Mouse (Mus musculus) forebrain, embryonic 10.5 days (tissue): ENCODE data around the gene Rwdd4a. TPM values are rescaled to one million over a fixed set of nuclear protein-coding genes. Genes with fewer than 3 reads are reported as not detected.

Source experiments
- DNase-seq: peaks from one replicate; pipeline ENCODE4 v3.0.0-alpha.2; 2017; ENCODE audit warnings: low spot score; ENCODE audit errors: extremely low spot score
- H3K27ac ChIP-seq: fragments of 300-500 bp; sonication (generic); 2 replicates; pipeline ENCODE4 v1.5.1; 2016; ENCODE audit warnings: mild to moderate bottlenecking
- H3K27me3 ChIP-seq: fragments of 300-500 bp; sonication (generic); 2 replicates; pipeline ENCODE4 v1.6.1; 2016; ENCODE audit warnings: mild to moderate bottlenecking; ENCODE audit not compliant: poor library complexity, severe bottlenecking
- H3K36me3 ChIP-seq: fragments of 300-500 bp; sonication (generic); replicated peaks from 2 replicates; pipeline ENCODE4 v1.6.1; 2016; ENCODE audit warnings: mild to moderate bottlenecking, moderate library complexity
- H3K4me1 ChIP-seq: fragments of 300-500 bp; sonication (generic); 2 replicates; pipeline ENCODE4 v1.6.1; 2016
- H3K4me3 ChIP-seq: fragments of 300-500 bp; sonication (generic); 2 replicates; pipeline ENCODE4 v1.5.1; 2016; ENCODE audit warnings: mild to moderate bottlenecking, moderate library complexity
- H3K9me3 ChIP-seq: fragments of 300-500 bp; sonication (generic); 2 replicates; pipeline ENCODE4 v1.6.1; 2016; ENCODE audit warnings: mild to moderate bottlenecking, moderate library complexity
- WGBS: fragments of 180-500 bp; shearing (Covaris S2); methylation state at CpG from one replicate; pipeline ENCODE4 v1.1.7; 2016; 5-methylcytosine and 5-hydroxymethylcytosine counted together
- polyA plus RNA-seq: library from polyadenylated mRNA; unstranded; fragments of >200 nt; fragmentation: Nextera tagmentation; extraction: Ambion mirVana; gene quantifications from 2 replicates; pipeline ENCODE4 v1.2.1, GENCODE M21; 2016

Gene Rwdd4a
- polyA plus RNA-seq, 1 experiment from 2014 or later, result 54.0 TPM

DNA sequence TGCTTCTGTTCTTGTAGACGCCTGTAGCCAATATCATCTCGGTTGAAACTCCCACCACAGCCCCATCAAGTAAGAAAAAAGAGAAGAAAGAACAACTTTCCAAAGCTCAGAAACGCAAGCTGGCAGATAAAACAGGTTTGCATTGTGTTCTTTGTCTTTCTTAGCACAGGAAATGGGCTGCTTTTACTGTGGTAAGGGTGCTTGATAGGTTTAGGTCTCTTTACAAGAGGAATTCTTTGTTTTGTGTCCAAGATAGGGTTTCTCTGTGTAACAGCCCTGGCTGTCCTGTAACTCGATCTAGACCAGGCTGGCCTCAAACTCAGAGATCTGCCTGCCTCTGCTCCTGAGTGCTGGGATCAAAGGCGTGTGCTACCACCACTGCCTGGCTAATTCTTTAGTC lies 10.6 kb downstream of the Rwdd4a start:
- no peaks in the 10 kb centered on the region for H3K27me3 ChIP-seq
- H3K4me1 ChIP-seq, result no peaks in the 10 kb centered on the region
- 96% methylated on average over 5 of the region's 5 CpGs for WGBS
- H3K4me3 ChIP-seq, result no peak overlapping the region
- peaks cover 86% of the 10 kb centered on the region for H3K36me3 ChIP-seq
- peaks cover 6% of the 10 kb centered on the region; the same call in 1 of the 2 replicates for H3K9me3 ChIP-seq
- no peak overlapping the region for H3K27ac ChIP-seq
- DNase-seq, result no peak

DNA sequence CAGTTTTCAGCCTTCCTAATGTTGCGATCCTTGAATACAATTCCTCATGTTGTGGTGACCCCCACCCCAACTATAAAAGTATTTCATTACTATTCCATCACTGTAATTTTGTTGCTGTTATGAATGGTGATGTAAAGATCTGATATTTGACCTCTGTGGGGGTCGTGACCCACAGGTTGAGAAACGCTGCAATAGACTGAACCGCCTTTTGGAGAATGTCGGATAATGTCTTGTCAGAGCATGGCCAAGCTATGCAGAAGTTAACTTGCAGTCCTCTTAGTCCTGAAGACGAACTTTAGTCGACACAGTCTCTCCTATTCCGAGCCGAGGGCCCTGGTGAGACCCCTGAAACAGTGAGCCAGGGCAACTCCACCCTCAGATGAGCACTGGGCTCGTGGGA lies 13.6 kb downstream of the Rwdd4a start:
- Histone ChIP-seq H3K9me3 (peaks cover 6% of the 10 kb centered on the region; the same call in 1 of the 2 replicates), H3K4me3 (no peak overlapping the region), H3K27me3 (no peaks in the 10 kb centered on the region), H3K4me1 (no peaks in the 10 kb centered on the region), H3K27ac (no peak overlapping the region), H3K36me3 (peaks cover 94% of the 10 kb centered on the region)
- 93% methylated on average over 10 of the region's 10 CpGs for WGBS
- no peak for DNase-seq

DNA sequence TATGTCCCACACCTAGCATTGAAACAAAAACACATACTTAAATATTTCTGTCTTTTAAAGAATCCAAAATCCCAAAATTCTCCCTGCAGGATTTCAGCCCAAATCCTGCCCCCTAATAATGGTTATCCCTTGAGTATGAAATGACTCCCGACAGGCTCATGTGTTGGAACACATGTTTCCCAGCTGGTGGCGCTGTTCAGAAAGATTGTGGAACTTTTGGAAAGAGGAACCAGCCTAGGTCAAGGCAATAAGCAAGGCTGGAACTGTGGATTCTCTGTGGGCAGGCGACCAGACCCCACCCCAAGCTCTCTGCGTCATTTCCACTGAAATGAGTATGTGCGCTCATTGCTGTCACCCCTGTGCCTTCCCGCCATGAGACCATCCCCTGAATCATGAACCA lies 20.1 kb downstream of the Rwdd4a start:
- no peaks in the 10 kb centered on the region; the same call in 1 of the 2 replicates for H3K9me3 ChIP-seq
- H3K4me1 ChIP-seq, result no peaks in the 10 kb centered on the region; the same call in 1 of the 2 replicates
- no peak overlapping the region for H3K4me3 ChIP-seq
- no peaks in the 10 kb centered on the region for H3K27me3 ChIP-seq
- WGBS, result 86% methylated on average over 6 of the region's 6 CpGs
- peaks cover 44% of the 10 kb centered on the region for H3K36me3 ChIP-seq
- DNase-seq, result no peak
- H3K27ac ChIP-seq, result no peak overlapping the region

DNA sequence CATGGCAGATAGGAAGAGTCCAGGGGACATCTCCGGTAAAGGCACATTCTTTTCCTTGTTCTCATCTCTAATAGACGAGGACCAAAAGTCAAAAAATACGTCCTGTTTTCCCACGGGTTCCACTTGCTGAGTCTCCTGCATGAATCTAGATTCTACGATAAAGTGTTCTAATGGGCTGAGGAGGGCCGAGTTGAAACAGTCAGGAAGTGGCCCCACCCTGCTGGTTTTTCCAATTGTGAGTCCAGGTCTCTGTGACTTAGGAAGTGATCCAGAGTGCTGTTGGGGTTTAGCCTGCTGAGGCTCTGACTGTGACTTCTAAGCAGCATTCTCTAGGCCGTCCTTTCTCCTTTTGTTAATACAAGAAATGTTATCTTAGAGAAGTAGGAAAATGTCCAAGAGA lies 23.0 kb downstream of the Rwdd4a start:
- Histone ChIP-seq H3K9me3 (no peaks in the 10 kb centered on the region), H3K27me3 (no peaks in the 10 kb centered on the region), H3K36me3 (peaks cover 16% of the 10 kb centered on the region), H3K27ac (no peak overlapping the region), H3K4me1 (no peaks in the 10 kb centered on the region; the same call in 1 of the 2 replicates), H3K4me3 (no peak overlapping the region)
- no peak for DNase-seq
- 89% methylated on average over 7 of the region's 7 CpGs for WGBS

DNA sequence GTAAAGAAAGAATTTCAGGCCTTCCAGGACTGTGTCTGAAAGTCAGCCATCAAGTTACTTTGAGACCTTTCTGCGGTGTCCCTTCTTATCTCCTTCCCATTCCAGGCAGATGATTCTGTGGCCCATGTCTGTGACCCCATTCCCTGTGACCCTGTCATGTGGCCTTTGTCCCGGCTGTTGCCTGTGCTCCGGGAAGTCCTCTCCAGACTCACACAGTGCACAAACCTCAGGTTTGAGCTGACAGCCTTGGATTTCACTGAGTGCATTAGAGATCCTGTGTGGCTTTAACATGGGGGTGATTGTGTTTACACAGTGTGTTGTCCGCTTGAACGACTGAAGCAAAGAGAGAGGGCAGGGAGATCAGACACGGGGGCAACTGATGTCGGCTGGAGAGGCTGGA lies 24.8 kb downstream of the Rwdd4a start:
- H3K27ac ChIP-seq, result no peak overlapping the region
- H3K4me1 ChIP-seq, result no peaks in the 10 kb centered on the region; the same call in 1 of the 2 replicates
- peaks cover 7% of the 10 kb centered on the region for H3K36me3 ChIP-seq
- no peaks in the 10 kb centered on the region for H3K9me3 ChIP-seq
- WGBS, result 62% methylated on average over 7 of the region's 7 CpGs
- H3K27me3 ChIP-seq, result no peaks in the 10 kb centered on the region
- H3K4me3 ChIP-seq, result no peak overlapping the region
- DNase-seq, result no peak

DNA sequence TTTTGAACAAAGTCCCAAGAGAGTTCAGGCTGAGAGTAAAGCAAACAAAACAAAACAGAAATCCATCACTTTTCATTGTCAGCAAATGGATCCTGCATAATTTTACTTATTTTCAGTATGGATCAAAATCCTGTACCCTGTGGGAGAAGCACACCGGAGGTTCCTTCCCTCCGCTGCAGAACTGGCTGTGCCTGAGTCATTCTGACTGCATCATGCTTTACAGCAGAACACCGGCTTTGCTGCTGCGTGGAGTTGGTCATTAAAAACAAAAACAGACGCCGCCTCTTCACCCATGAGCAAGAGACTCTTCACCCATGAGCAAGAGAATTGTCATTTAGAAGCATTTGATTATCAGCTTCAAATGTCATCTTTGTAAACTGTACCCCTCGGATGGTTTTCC lies 27.3 kb downstream of the Rwdd4a start:
- no peak overlapping the region for H3K27ac ChIP-seq
- no peaks in the 10 kb centered on the region; the same call in 1 of the 2 replicates for H3K4me1 ChIP-seq
- no peaks in the 10 kb centered on the region for H3K27me3 ChIP-seq
- no peaks in the 10 kb centered on the region for H3K36me3 ChIP-seq
- 90% methylated on average over 7 of the region's 7 CpGs for WGBS
- no peak overlapping the region for H3K4me3 ChIP-seq
- 0 out of 2 replicates have a peak, but pooled peaks cover 3% of the 10 kb centered on the region for H3K9me3 ChIP-seq
- DNase-seq, result no peak

DNA sequence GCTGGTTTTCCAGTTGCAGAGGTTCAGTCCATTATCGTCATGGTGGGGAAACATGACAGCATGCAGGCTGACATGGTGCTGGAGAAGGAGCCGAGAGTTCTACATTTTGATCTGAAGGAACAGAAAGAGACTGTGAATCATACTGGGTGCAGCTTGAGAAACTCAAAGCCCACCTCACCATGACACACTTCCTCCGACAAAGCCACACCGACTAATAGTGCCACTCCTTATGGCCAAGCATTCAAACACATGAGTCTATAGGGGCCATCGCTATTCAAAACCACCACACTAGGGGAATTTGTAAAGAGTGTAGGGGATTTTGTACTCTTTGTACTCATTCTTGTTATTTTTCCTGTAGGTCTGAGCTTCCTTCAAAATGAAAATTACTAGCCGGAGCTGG lies 33.1 kb downstream of the Rwdd4a start:
- Histone ChIP-seq H3K27ac (no peak overlapping the region), H3K4me3 (no peak overlapping the region), H3K27me3 (no peaks in the 10 kb centered on the region), H3K36me3 (no peaks in the 10 kb centered on the region), H3K4me1 (no peaks in the 10 kb centered on the region), H3K9me3 (0 out of 2 replicates have a peak, but pooled peaks cover 3% of the 10 kb centered on the region)
- no peak for DNase-seq
- WGBS, result 88% methylated on average over 6 of the region's 6 CpGs

DNA sequence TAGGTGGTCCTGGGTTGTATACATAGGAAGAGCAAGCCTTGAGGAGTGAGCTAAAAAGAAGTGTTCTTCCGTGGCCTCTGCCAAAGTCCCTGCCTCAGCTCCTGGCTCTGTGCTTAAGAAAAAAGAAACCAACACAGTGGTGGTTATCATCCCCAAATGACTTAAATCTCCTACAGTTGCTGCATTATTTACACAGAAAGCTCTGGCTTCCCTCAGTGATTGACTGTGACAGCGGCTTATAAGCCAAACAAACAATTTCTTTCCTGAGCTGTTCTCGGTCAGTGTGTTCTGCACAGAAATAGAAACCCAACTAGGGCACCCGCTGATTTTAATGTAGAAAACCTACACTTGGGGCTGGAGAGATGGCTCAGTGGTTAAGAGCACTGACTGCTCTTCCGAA lies 34.6 kb downstream of the Rwdd4a start:
- no peak overlapping the region for H3K27ac ChIP-seq
- H3K9me3 ChIP-seq, result 0 out of 2 replicates have a peak, but pooled peaks cover 3% of the 10 kb centered on the region
- no peak overlapping the region for H3K4me3 ChIP-seq
- H3K27me3 ChIP-seq, result no peaks in the 10 kb centered on the region
- H3K36me3 ChIP-seq, result no peaks in the 10 kb centered on the region
- 87% methylated on average over 5 of the region's 5 CpGs for WGBS
- no peak for DNase-seq
- no peaks in the 10 kb centered on the region for H3K4me1 ChIP-seq

DNA sequence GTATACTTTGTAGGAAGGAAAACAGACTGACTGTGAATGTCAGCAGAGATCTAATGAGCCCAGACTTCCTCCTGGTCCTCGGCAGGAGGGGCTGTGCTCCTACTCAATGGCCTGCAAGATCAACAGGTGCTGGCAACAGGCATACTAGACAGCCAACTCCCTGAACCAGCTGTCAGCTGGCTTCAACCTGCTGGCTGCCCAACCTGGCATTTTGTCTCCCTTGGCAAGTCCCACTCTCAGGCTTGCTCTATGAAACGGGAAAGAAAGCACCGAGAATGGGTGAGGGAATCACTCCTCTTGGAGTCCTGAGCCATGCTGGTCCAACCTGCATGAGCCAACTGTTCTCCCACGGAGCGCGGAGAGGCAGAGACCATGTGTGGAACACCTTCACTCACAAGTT lies 36.7 kb downstream of the Rwdd4a start:
- Histone ChIP-seq H3K27me3 (no peaks in the 10 kb centered on the region), H3K4me1 (no peaks in the 10 kb centered on the region), H3K27ac (no peak overlapping the region), H3K9me3 (no peaks in the 10 kb centered on the region), H3K36me3 (no peaks in the 10 kb centered on the region), H3K4me3 (no peak overlapping the region)
- WGBS, result 88% methylated on average over 6 of the region's 6 CpGs
- DNase-seq, result no peak

DNA sequence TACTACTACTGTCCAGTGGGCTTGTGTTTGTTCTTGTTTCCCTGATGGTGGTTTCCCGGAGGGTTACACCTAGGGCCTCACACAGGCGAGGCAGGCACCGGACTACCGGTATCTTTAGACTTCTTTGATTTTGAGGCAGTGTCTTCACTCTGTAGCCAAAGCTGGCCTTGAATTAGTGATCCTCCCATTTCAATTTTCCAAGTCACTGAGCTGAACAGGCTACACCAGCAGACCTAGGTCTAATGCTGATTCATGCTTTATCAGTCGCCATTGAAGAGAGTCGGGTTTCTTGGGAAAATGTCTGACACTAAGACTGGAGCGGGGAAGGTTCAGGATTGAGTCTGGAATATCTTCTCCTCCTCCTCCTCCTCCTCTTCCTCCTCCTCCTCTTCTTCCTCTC lies 40.0 kb downstream of the Rwdd4a start:
- Histone ChIP-seq H3K9me3 (peaks cover 14% of the 10 kb centered on the region; the same call in 1 of the 2 replicates), H3K4me1 (no peaks in the 10 kb centered on the region), H3K36me3 (no peaks in the 10 kb centered on the region), H3K27me3 (no peaks in the 10 kb centered on the region), H3K4me3 (no peak overlapping the region), H3K27ac (no peak overlapping the region)
- WGBS, result 91% methylated on average over 7 of the region's 7 CpGs
- DNase-seq, result no peak

DNA sequence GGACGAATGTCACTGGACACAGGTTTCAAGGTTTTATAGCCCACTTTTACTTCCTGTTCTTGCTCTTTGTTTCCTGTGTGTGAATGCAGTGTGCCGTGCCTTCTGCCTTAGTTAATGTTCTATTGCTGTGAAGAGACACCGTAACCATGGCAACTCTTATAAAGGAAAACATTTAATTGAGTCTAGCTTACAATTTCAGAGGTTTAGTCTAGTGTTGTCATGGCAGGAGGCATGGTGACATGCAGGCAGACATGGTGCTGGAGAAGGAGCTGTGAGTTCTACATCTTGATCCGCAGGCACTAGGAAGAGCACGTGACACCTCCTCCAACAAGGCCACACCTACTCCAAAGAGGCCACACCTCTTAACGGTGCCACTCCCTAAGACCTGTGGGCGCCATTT lies 48.0 kb downstream of the Rwdd4a start:
- no peak for DNase-seq
- Histone ChIP-seq H3K4me3 (no peak overlapping the region), H3K27ac (no peak overlapping the region), H3K9me3 (peaks cover 3% of the 10 kb centered on the region; the same call in 1 of the 2 replicates), H3K4me1 (0 out of 2 replicates have a peak, but pooled peaks cover 4% of the 10 kb centered on the region), H3K36me3 (no peaks in the 10 kb centered on the region), H3K27me3 (no peaks in the 10 kb centered on the region)
- 82% methylated on average over 7 of the region's 7 CpGs for WGBS

DNA sequence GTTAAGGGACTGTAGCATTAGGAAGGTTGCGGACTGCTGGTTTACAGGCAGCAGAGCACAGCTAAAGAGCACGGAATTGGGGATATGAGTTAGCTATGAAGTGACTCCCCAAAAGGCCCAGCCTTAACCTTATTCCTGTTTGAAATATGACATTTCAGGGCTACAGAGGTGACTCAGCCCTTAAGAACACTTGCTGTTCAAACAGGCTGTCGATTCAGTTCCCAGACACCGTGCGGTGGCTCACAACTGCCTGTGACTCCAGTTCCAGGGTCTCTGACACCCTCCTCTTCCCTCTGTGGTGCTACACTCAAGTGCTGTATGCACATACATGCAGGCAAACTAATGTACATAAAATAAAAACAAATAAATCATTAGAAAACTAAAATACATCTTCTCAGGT lies 55.2 kb downstream of the Rwdd4a start:
- no peak overlapping the region for H3K4me3 ChIP-seq
- H3K27me3 ChIP-seq, result no peaks in the 10 kb centered on the region
- no peak overlapping the region for H3K27ac ChIP-seq
- no peak for DNase-seq
- H3K9me3 ChIP-seq, result no peaks in the 10 kb centered on the region
- H3K36me3 ChIP-seq, result no peaks in the 10 kb centered on the region
- H3K4me1 ChIP-seq, result no peaks in the 10 kb centered on the region
- 96% methylated on average over 5 of the region's 5 CpGs for WGBS

DNA sequence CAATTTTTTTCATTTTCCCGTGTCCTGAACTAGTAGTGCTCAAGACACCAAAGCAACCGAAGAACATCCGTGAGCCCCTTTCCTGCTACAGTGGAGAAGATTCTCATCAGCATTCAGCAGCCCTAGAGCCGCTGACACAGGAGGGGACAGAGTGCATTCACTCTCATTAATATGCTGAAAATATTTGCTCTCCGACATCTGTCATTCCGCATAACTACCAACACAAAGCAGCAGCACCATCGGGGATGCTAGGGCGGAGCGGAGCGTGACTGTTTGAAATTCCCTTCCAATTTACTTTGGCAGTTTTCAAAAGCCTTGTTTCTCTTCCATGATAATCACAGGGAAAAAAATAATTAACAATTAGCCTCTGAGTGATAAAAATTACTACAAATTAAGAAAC lies 56.9 kb downstream of the Rwdd4a start:
- no peak for DNase-seq
- H3K9me3 ChIP-seq, result no peaks in the 10 kb centered on the region
- no peak overlapping the region for H3K27ac ChIP-seq
- 94% methylated on average over 10 of the region's 10 CpGs for WGBS
- no peaks in the 10 kb centered on the region for H3K4me1 ChIP-seq
- H3K36me3 ChIP-seq, result no peaks in the 10 kb centered on the region
- H3K4me3 ChIP-seq, result no peak overlapping the region
- no peaks in the 10 kb centered on the region for H3K27me3 ChIP-seq

DNA sequence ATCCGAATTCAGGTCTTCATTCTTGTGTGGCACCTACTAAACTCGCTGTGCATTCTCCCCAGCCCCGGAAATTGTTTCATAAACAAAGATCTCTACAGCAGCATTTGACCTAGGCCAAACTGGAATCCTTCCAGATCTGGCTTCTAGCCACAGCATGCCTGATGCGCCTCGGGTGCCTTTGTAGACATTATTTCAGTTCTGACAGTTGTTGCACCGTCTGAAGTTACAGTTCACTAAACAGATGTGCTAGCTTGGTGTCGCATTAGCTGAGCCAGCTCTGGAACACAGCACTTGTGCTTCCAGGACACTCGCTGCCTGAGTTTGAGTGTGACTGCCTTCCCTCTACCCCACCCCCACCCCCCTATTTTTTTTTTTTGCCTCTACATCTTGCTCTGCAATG lies 67.2 kb downstream of the Rwdd4a start:
- WGBS, result 90% methylated on average over 8 of the region's 8 CpGs
- no peaks in the 10 kb centered on the region for H3K9me3 ChIP-seq
- no peaks in the 10 kb centered on the region for H3K4me1 ChIP-seq

More for the DNA sequence above, 67.2 kb downstream of the Rwdd4a start:
- DNase-seq, result no peak
- no peaks in the 10 kb centered on the region for H3K36me3 ChIP-seq
- no peak overlapping the region for H3K27ac ChIP-seq
- no peak overlapping the region for H3K4me3 ChIP-seq
- H3K27me3 ChIP-seq, result no peaks in the 10 kb centered on the region
